Mouse (Mus musculus): Measurements from ENCODE around the gene Myo19. TPM values are rescaled to one million over a fixed set of nuclear protein-coding genes. Genes with fewer than 3 reads are reported as not detected.

Myo19 gene
- 11.1 and 12.3 TPM in 2 replicates for polyA plus RNA-seq (2015; fragmentation: Nextera tagmentation; extraction: Ambion mirVana)

DNA sequence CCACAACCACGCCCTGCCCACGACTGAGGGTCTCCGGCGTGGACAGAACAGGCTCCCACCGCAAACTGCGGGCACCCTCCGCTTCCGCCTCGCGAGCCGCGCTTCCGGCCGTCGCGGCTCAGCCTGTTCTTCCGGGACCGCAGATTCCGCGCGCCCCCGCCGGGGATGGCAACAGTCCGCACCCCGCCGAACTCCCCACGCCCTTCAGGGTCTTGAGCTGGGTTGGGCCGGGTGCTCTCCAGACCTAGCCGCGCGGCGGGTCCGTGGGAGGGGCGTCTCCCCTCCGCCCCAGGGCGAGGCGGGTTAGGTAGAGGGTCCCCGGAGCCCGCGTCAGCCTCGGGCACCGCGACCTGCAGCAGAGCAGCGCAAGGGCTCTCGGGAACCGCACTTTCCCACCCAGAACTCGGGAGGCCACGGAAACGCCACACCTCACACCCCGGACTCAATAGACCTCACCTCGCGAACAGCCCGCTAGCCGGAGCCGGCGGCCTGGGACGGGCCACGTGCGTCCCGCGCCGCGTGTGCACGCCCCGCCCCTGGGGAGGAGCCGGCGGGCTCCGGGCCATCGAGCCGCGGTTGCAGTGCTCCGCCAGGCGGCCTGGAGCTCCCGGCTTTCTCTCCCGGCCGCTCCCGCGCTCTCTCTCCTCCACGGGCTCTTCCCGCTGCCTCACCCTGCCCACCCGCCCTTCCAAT, at the start of gene Myo19, which contains the start of gene Pigw:
Gene Myo19 (plus strand): TSS at position 377 of the 693 bp plus-strand sequence.
Gene Pigw (minus strand): TSS at position 514 of the 693 bp plus-strand sequence.
- WGBS: under 1% methylated on average over 80 of the region's 81 CpGs
- Histone ChIP-seq H3K4me3 (replicated peaks) (peak within 1 kb of the TSS; percentile 84), H3K27me3 (no peaks in the 10 kb centered on the region), H3K4me1 (peaks cover 19% of the 10 kb centered on the region), H3K9ac (peak within 1 kb of the TSS; percentile 72), H3K27ac (peak within 1 kb of the TSS; percentile 97), H3K4me2 (peak within 1 kb of the TSS; percentile 91), H3K36me3 (peaks cover 36% of the 10 kb centered on the region), H3K9me3 (replicated peaks) (no peaks in the 10 kb centered on the region)
- ATAC-seq (replicated peaks; ENCODE audit: low FRiP score): peak; percentile 98

DNA sequence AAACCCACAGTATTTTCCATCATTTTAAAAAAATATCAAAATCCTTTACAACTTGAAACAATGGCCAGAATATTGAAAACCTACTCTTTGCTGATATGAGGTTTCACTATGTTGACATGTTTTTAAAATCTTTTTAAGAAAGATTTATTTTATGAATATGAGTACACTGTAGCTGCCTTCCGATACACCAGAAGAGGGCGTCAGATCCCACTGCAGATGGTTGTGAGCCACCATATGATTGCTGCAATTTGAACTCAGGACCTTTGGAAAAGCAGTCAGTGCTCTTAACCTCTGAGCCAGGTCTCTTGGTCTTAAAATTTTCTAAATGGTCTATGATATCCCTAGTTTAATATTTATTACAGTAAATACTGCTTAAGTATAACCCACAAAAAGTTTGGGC, 40.6 kb upstream of the Myo19 start:
- Histone ChIP-seq H3K27ac (no peak overlapping the region), H3K27me3 (no peaks in the 10 kb centered on the region), H3K9ac (no peak overlapping the region), H3K4me1 (no peaks in the 10 kb centered on the region), H3K36me3 (peaks cover 87% of the 10 kb centered on the region), H3K4me2 (no peak overlapping the region), H3K4me3 (replicated peaks) (no peak overlapping the region), H3K9me3 (replicated peaks) (no peaks in the 10 kb centered on the region)
- no peak for ATAC-seq (replicated peaks; ENCODE audit: low FRiP score)
- 96% methylated on average over 2 of the region's 2 CpGs for WGBS

DNA sequence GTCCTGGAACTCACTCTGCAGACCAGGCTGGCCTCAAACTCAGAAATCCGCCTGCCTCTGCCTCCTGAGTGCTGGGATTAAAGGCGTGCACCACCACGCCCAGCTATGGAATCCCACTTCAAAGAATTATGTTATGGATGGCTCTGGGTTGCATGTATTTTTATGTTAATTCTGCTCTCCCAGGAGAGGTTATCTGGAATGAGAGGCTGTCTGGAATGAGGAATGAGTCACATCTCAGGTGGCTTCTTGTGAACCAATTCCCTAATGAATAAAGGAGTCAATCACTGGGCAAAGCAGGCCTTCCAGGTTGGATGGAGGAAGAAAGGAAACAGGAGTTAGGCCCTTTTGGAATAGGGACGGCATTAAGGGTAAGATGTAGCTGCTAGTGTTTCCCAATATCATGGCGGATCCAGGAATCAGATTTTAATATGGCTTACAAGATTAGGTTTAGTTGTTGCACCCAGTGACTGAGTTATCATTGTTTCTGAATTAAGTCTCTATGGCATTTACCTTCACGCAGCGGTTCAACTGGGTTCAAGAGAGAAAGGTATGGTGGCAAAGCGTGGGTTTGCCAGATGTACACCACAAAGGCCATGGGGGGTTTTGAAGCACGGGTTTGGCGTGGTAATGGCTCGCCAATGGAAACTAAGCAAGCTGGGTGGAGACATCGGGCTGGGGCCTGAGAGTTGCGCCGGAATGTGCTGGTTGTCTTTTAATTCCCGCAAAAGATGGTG, 33.0 kb upstream of the Myo19 start:
- WGBS: 96% methylated on average over 15 of the region's 15 CpGs
- no peak for ATAC-seq (replicated peaks; ENCODE audit: low FRiP score)
- peaks cover 78% of the 10 kb centered on the region for H3K36me3 ChIP-seq
- H3K27ac ChIP-seq: no peak overlapping the region
- no peak overlapping the region for H3K4me2 ChIP-seq
- H3K9me3 ChIP-seq (replicated peaks): no peaks in the 10 kb centered on the region
- no peaks in the 10 kb centered on the region for H3K4me1 ChIP-seq
- H3K27me3 ChIP-seq: no peaks in the 10 kb centered on the region
- no peak overlapping the region for H3K4me3 ChIP-seq (replicated peaks)
- H3K9ac ChIP-seq: no peak overlapping the region

DNA sequence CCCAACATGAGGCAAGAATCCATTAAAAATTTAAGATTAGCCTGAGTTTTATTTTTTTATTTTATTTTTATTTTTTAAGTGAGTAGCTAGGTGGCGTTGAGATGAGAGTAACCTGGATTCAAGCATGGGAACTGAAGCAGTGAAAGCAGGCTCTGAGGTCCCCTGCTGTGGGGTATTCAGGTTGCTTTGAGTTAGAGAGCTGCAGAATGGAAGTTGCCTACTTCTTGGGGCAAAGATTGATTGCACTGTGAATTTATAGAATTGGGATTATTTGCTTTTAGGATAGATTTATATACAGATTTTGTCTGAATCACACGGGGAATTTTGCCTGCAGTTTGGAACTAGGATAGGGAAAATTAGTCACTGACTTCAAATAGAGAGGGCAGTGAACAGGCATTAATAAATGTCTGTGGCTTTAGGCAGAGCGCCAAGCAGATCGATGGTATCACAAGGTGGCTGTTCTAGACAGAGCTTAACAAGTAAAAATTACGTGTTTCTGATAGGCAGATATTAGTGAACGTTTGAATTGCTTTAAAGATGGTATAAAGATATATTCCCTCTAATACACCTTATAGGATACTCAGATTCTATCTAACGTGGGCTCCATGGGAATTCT, 32.4 kb upstream of the Myo19 start:
- no peak overlapping the region for H3K4me3 ChIP-seq (replicated peaks)
- H3K4me2 ChIP-seq: no peak overlapping the region
- H3K4me1 ChIP-seq: no peaks in the 10 kb centered on the region
- H3K9me3 ChIP-seq (replicated peaks): no peaks in the 10 kb centered on the region
- H3K36me3 ChIP-seq: peaks cover 80% of the 10 kb centered on the region
- no peak overlapping the region for H3K27ac ChIP-seq
- 83% methylated on average over 7 of the region's 7 CpGs for WGBS
- no peaks in the 10 kb centered on the region for H3K27me3 ChIP-seq
- no peak overlapping the region for H3K9ac ChIP-seq
- ATAC-seq (replicated peaks; ENCODE audit: low FRiP score): no peak

DNA sequence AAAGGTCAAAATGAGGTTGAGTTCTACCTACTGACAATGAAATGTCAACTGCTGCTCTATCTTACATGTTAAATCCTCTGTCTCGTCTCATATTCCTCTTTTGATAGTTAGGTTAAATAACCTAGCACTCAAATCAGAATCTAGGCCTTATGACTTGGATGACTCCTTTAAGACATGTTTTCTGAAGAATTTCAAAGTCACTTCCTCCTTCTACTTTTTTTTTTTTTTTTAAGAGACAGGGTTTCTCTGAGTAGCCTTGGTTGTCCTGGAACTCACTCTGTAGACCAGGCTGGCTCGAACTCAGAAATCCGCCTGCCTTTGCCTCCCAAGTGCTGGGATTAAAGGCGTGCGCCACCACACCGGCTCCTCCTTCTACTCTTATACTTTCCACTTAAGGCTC, 24.7 kb upstream of the Myo19 start:
- Histone ChIP-seq H3K36me3 (peaks cover 80% of the 10 kb centered on the region), H3K4me3 (replicated peaks) (no peak overlapping the region), H3K27ac (no peak overlapping the region), H3K27me3 (no peaks in the 10 kb centered on the region), H3K9me3 (replicated peaks) (no peaks in the 10 kb centered on the region), H3K4me1 (no peaks in the 10 kb centered on the region), H3K4me2 (no peak overlapping the region), H3K9ac (no peak overlapping the region)
- WGBS: 95% methylated on average over 6 of the region's 6 CpGs
- no peak for ATAC-seq (replicated peaks; ENCODE audit: low FRiP score)

DNA sequence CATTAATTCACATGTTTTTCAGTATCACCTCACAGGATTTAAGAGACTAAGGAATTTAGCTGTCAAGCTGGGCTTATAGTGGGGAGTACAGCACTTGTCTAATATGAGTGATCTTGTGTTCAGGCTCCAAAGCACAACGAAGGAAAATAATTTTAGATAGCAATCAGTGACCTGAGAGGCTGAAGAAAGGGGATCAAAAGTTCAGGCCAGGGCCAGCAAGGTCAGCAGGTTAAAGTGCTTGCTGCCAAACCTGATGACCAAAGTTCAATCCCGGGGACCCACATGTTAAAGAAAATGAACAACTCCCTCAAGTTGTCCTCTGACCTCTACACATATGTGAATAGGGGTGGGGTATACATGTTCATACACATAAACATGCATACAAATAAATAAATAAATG, 14.7 kb upstream of the Myo19 start:
- Histone ChIP-seq H3K9ac (no peak overlapping the region), H3K4me1 (peaks cover 19% of the 10 kb centered on the region), H3K27me3 (no peaks in the 10 kb centered on the region), H3K36me3 (peaks cover 38% of the 10 kb centered on the region), H3K4me3 (replicated peaks) (no peak overlapping the region), H3K27ac (no peak overlapping the region), H3K4me2 (no peak overlapping the region), H3K9me3 (replicated peaks) (no peaks in the 10 kb centered on the region)
- 60% methylated on average over 2 of the region's 2 CpGs for WGBS
- no peak for ATAC-seq (replicated peaks; ENCODE audit: low FRiP score)

DNA sequence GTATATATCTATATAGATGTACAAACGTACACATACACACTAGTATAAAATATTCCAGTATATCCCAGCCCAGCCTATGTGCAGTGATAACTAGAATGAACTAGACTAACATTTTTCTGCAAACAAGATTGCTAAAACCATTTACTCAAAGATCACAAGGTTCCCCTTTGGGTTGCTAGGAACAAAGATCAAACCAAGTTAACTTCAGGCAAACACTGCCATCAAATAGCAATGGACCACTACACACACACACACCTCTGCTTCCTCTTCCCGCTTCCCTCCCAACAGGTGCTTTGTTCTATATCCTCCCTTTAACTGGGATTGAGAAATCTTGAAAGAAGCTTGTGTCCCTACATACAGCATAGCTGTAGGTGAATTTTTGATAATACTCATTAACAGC, 12.4 kb upstream of the Myo19 start:
- no peak for ATAC-seq (replicated peaks; ENCODE audit: low FRiP score)
- Histone ChIP-seq H3K4me2 (0 out of 2 replicates have a peak overlapping the region, but pooled peaks have one; percentile 15), H3K9me3 (replicated peaks) (no peaks in the 10 kb centered on the region), H3K27me3 (no peaks in the 10 kb centered on the region), H3K36me3 (peaks cover 18% of the 10 kb centered on the region), H3K27ac (no peak overlapping the region), H3K4me1 (peaks cover 19% of the 10 kb centered on the region), H3K9ac (no peak overlapping the region), H3K4me3 (replicated peaks) (0 out of 2 replicates have a peak overlapping the region, but pooled peaks have one; percentile 6)
- 85% methylated on average over 2 of the region's 2 CpGs for whole genome bisulfite sequencing

DNA sequence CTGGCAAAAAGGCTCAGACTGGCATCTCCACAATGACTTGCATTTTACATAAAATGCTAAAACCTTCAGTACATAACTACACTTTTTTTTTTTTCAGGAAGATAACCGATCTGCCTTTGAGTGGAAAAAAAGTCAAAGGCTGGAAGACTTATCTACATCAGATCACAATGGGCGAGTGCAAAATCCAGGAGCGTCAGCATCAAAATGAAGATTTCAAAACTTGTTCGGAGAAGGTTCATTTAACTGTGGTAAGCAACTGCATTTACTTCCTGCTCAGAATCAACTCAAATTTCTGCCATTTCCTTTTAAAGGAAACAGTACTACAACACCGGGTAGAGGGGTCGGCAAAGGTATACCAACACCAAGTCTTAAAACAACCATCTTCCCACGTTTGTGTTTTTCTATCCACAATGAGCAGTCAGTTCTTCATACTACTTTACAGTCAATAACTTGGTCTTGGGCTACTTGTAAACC, 11.1 kb upstream of the Myo19 start:
- peak overlapping the region; percentile 99 for H3K27ac ChIP-seq
- ATAC-seq (replicated peaks; ENCODE audit: low FRiP score): no peak
- peaks cover 15% of the 10 kb centered on the region for H3K36me3 ChIP-seq
- peak overlapping the region; percentile 87 for H3K9ac ChIP-seq
- peaks cover 19% of the 10 kb centered on the region for H3K4me1 ChIP-seq
- WGBS: 10% methylated on average over 7 of the region's 7 CpGs
- H3K9me3 ChIP-seq (replicated peaks): no peaks in the 10 kb centered on the region
- H3K4me2 ChIP-seq: peak overlapping the region; percentile 77
- peak overlapping the region; percentile 96 for H3K4me3 ChIP-seq (replicated peaks)
- no peaks in the 10 kb centered on the region for H3K27me3 ChIP-seq

DNA sequence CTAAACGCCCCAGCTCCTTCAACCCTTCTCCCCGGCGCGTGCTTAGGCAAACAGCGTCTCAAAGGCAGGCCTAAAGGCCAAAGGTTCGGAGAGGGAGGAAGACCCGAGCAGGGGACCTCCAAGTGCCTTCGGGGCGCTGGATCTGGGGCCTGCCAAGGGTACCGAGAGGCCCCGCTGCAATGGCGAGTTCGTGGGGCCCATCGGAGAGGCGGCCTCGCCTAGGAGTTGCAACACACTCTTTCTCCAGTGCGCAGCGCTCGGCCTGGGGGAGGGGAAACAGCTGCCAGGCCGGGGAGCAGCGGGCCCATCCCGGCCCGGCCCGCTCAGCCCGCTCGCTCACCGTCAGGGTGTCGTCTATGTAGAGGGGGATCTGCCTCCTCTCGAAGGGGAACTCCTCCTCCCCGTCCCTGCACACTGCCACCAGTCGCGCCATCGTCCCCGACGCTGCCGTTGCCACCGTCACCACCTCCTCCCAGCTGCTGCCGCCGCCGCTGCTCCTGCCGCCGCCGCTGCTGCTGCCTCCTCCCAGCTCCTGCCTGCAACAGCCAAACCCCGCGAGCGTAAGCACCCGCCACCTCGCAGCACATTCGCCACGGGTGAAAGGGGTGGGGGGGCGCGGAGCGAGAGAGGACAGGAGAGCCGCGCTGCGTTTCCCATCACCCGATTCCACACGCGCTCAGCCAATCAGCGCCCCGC, 10.3 kb upstream of the Myo19 start:
- Histone ChIP-seq H3K36me3 (peaks cover 12% of the 10 kb centered on the region; the same call in 1 of the 2 replicates), H3K9me3 (replicated peaks) (no peaks in the 10 kb centered on the region), H3K4me1 (peaks cover 19% of the 10 kb centered on the region), H3K4me3 (replicated peaks) (peak overlapping the region; percentile 96), H3K4me2 (peak overlapping the region; percentile 77), H3K27me3 (no peaks in the 10 kb centered on the region), H3K9ac (peak overlapping the region; percentile 87), H3K27ac (peak overlapping the region; percentile 99)
- WGBS: under 1% methylated on average over 59 of the region's 61 CpGs
- ATAC-seq (replicated peaks; ENCODE audit: low FRiP score): peak; percentile 79

DNA sequence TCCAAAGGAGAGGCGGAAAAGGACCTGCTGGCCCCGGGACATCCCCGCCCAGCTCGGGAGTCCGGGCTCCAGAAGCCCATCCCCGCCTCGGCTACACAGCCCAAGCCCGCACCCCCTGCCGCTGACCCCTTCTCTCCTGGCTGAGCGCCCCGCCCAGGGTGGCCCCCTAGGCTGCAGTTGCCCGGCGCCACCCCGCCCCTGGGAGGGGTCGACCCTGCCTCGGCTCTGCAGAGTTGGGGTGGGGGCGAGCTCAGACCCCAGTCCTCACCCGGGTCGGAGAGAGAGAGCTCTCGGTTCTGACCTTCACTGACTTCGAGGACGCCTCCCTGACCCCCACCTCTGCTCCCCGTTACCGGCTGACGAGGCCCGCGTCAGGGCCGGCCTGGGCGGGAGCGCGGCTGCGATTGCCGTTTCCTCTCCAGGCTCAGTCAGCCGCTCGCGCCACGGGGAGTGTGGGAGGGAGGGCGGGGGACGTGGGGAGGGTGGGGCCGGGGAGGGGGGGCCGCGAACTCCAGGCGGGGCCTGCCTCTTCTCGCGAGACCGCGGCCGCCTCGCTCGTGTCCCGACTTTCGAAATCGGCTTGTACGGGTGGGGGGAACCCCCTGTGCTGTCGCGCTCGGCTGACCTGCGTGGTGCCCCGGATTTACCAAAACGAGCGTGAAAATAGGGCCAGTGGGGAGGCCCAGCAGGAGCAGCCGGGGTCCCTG, 9.5 kb upstream of the Myo19 start, which contains the start of gene Ggnbp2:
Gene Ggnbp2 (minus strand): TSS at position 481 of the 707 bp plus-strand sequence.
- ATAC-seq (replicated peaks; ENCODE audit: low FRiP score): peak; percentile 93
- Histone ChIP-seq H3K27ac (peak within 1 kb of the TSS; percentile 99), H3K9ac (peak within 1 kb of the TSS; percentile 87), H3K4me1 (peaks cover 14% of the 10 kb centered on the region), H3K27me3 (no peaks in the 10 kb centered on the region), H3K36me3 (peaks cover 10% of the 10 kb centered on the region; the same call in 1 of the 2 replicates), H3K9me3 (replicated peaks) (no peaks in the 10 kb centered on the region), H3K4me2 (peak within 1 kb of the TSS; percentile 77), H3K4me3 (replicated peaks) (peak within 1 kb of the TSS; percentile 96)
- 1% methylated on average over 47 of the region's 62 CpGs for WGBS

DNA sequence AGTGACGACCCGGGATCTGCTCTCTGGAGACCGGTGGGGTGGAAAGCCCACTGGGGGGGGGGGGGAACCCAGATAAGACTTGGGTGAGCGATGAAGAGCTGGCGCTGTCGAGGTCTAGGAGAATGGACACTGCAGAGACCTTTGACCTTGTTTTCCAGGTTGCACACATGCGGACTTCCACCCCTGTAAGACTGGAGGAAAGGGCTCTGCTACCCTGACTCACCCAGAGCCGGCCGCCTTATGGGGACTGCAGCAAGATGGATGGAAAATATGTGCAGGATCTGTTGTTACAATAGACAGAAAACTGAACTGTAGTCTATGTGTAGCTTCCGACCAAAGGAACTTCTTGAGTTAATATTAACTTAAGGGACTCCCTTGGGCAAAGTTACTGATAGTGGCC, 8.9 kb upstream of the Myo19 start:
- peaks cover 7% of the 10 kb centered on the region; the same call in 1 of the 2 replicates for H3K36me3 ChIP-seq
- no peaks in the 10 kb centered on the region for H3K27me3 ChIP-seq
- peak overlapping the region; percentile 96 for H3K4me3 ChIP-seq (replicated peaks)
- WGBS: 2% methylated on average over 10 of the region's 10 CpGs
- peak overlapping the region; percentile 99 for H3K27ac ChIP-seq
- H3K9ac ChIP-seq: peak overlapping the region; percentile 84
- peak overlapping the region; percentile 69 for H3K4me2 ChIP-seq
- no peaks in the 10 kb centered on the region for H3K9me3 ChIP-seq (replicated peaks)
- H3K4me1 ChIP-seq: peaks cover 11% of the 10 kb centered on the region
- peak; percentile 68 for ATAC-seq (replicated peaks; ENCODE audit: low FRiP score)

Measured in kidney, embryonic 15.5 days (tissue).